Mouse (Mus musculus): ENCODE measurements around the gene Chsy1. TPM values are rescaled to one million over a fixed set of nuclear protein-coding genes. Genes with fewer than 3 reads are reported as not detected.
"Not testable (repeated sequence)": the region's sequence is repeated elsewhere in the genome, so short reads cannot be mapped to it uniquely, and the experiment has no call there.

Chsy1 gene
- total RNA-seq, 2 experiments from 2014 or later, result 19.7 to 20.1 TPM

DNA sequence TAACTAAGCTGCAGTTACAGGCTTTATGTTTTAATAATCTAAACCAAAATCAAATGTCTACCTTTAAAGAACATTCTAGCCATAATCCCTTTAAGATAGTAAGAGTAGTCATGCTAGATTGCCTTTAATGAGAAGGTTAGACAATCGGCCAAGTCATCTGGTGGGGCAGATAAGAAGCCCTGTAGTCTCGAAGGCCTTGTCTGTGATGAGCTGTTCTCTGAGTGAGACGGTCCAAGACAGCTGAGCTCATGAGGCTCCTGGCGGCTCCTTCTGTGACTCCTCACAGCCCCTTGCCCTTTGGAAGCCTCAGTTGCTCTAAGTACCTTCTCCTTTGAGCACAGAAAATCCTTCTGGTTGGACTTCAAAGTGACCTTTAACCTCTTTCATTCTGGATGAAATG lies 67.6 kb downstream of the Chsy1 start:
- DNase-seq, result no peak

- DNase-seq, result no peak
Measured at GRCm38 (mm10) chr7:66178101-66178500, 68.8 kb downstream of the Chsy1 start.

GRCm38 (mm10) chr7:66179120-66179581 lies 69.8 kb downstream of the Chsy1 start:
- DNase-seq, result peak; percentile 65

GRCm38 (mm10) chr7:66179711-66180110 lies 70.4 kb downstream of the Chsy1 start:
- DNase-seq, result no peak

DNA sequence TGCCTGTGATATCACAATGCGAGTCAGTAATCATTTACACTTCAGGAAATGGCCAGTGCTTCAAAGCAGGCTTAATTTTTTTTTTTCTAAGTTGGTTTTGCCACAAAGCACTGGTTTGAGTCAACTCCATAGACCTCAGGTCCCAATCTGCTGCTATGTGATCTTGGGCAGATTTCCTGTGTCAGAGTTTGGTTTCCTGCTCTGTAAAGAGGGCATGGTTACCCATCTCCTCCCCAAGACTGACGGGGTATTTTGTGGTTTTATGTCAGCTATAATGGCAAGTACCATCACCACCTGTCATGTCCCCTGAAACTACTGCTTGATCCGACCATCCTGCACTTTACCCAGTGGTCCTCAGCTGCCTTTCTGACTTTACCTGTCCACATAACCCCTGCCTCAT lies 70.9 kb downstream of the Chsy1 start:
- no peak for DNase-seq

- DNase-seq, result no peak
Measured at GRCm38 (mm10) chr7:66180711-66181365, 71.5 kb downstream of the Chsy1 start.

DNA sequence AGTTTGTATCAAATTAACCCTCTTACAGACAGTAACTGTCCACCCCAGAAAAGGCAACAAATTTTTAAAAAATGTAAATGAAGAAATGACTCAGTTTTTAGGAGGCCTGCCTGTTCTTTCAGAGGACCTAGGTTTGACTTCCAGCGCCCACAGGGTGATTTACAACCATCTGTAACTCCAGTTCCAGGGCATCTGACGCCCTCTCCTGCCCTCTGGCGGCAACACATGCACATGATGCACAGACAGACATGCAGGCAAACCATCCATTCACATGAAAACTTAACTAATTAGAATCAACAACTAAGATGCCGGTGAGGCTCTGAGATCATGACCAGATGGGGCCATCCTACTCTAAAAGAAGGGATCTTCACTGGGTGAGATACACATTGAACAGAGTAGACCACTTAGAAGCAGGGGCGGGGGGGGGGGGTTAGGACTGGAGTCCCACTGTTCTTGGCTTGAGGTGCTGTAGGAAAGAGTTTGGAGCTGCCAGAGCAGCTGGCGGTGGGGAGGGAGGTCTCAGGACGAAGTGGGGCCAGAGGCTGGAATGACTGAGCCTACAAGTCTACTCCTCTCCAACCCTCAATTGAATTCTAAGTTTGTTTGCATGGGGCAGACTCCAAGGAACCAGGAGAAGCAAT lies 72.9 kb downstream of the Chsy1 start:
- no peak for DNase-seq

DNA sequence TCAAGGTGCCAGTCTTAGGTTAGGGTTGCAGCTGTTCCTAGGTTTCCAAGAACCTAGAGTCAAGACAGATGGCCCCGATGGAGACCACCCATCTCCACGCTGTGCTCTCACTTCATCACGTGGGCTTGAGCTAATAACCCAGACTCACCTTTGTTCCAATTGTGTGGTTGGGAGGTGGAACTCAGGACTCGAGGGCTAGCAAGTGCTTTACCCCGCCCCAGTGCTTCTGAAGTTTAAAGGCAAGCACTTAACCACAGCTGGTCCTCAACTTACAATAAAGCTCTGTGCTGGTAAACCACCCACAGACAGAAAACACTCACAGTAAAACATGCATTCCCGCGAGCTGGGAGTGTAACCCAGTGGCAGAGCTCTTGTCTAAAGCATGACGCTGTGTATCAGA lies 74.1 kb downstream of the Chsy1 start:
- DNase-seq, result no peak

- DNase-seq, result no peak
Measured at GRCm38 (mm10) chr7:66184026-66184425, 74.7 kb downstream of the Chsy1 start.

DNA sequence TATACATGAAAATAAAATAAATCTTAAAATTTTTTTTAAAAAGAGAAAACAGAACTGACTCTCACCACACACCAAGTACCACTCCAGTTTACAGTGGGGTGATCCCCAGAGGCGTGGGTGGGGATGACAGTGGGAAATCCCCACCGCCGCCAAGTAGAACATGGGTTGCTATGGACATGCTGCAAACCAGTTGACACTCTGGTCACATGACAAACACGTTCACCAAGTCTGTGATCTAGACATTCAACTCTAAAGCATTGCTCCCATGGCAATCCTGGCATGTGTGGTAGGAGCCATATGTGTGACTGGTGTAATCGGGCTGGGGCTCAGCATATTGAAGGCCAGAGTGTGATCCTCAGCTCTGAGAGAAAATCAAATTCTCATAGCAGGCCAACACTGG lies 76.1 kb downstream of the Chsy1 start:
- DNase-seq, result no peak

GRCm38 (mm10) chr7:66187581-66188231 lies 78.4 kb downstream of the Chsy1 start:
- no peak for DNase-seq

DNA sequence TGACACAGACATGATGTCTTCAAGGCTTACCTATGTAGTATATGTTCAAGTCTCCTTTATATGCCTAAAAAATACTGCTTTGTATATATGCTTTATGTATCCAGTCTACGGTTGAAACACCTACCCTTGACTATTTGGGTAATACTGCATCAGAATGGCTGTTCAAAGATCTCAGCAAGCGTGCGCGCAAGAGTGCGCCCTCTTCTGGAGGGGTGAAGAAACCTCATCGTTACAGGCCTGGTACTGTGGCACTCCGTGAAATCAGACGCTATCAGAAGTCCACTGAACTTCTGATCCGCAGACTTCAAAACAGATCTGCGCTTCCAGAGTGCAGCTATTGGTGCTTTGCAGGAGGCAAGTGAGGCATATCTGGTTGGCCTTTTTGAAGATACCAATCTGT lies 81.1 kb downstream of the Chsy1 start:
- not testable (repeated sequence) for DNase-seq

DNA sequence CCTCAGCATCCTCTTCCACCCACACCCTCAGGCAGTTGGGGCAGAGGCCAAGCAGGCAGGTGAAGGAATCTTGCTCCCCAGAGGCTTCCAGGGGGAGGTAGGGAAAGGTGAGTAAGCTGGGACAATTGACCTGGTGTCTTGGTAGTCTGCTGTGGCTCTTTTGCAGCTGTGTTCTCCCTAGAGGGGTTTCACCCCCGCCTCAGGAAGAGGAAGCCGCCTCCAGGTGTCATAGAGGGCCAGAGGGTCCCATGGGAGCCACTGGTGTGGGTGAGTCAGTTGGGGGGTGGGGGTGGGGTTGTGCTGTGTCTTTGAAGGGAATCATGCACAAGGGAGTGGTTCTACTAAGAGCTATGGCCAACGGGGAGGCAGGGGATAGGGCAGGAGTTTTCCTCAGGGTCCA lies 85.2 kb downstream of the Chsy1 start:
- DNase-seq, result no peak

DNA sequence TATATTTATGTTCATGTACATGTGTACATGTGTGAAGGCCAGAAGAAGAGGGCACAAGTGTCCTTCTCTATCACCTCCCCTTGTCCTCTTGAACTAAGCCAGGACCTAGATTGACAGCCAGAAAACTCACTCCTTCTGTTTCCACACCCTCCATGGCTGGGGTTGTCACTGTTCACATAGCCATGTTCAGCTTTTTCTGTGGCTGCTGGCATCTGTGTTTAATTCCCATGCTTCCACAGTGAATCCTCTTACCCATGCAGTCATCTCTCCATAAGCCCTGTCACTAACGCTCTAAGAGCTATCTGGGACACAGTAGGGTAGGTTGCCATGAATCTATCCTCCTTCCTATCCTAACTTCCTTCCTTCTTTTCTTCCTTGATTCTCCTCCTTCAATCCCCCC lies 86.6 kb downstream of the Chsy1 start:
- DNase-seq, result no peak

GRCm38 (mm10) chr7:66196609-66197445 lies 87.5 kb downstream of the Chsy1 start:
- DNase-seq, result no peak

DNA sequence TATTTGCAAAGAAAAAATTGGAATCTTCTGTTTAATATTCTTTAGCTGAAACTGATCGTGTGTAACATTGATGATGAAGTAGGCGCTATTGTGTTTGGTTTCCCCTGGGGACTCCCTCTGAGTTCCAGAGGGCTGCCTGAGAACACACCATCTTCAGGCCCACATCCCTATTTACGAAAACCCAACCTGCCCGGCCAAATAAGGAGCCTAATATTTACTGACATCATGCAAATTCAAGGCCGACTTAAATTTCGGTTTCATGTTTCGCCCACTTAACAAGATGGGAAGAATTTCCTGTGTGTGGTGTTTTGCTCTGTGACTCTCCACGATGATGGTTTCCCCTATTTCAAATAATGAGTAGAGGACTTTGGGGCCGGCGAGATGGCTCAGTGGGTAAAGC lies 89.1 kb downstream of the Chsy1 start:
- DNase-seq, result no peak

GRCm38 (mm10) chr7:66199391-66199831 lies 90.1 kb downstream of the Chsy1 start:
- DNase-seq, result peak; percentile 69

- DNase-seq, result no peak
Measured at GRCm38 (mm10) chr7:66200383-66200782, 91.1 kb downstream of the Chsy1 start.

DNA sequence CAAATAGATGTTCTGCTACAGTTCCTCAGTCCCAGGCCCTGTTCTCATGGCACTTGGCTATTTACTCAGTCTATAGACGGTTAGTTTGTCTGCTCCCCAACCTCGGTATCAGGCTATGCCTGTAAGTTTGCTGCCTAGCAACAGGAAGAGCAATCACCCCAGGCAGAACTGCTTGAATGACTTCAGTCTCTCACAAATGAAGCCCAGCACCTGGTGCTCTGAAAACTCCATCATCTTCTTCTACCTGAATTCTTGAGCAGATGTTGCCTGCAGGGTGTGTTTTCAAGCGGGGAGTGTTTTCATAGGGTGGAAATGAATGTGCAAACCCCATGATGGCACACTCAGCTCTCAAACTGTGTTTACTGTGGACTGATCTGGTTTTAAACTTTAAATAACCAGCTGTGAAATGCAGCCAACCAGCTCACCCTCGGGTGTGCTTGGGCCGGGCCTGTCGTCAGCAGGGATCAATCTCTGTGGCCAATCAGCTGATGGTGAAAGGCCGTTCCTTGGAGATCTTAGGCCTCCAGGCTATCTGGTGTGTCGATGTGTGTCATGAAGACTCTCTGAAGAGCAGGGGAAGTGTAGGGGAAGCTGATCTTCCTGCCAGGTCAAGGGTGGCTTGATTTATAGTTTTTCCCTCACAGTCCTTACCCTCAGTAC lies 91.6 kb downstream of the Chsy1 start:
- no peak for DNase-seq

- no peak for DNase-seq
Measured at GRCm38 (mm10) chr7:66201657-66202056, 92.3 kb downstream of the Chsy1 start.

DNA sequence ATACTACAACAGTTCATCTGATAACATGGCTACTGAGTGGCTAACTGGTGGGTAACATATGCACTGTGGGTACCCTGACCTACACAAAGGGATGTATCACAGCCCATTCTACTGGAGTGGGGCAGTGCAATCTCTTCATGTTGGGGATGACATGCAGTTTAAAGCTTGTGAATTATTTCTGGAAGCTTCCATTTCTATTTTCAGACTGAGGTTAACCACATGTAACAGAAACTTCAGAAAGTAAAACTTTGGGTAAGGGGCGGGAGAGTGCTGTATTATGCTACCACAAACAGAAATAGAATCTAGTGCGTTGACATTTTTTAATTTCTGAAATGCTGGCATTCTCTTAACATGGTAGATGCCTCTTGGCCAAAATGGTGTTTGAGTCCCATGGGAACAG lies 100.6 kb downstream of the Chsy1 start:
- DNase-seq, result no peak

GRCm38 (mm10) chr7:66212887-66213286 lies 103.6 kb downstream of the Chsy1 start:
- DNase-seq, result no peak
